Mouse (Mus musculus) left cerebral cortex, adult 18-20 months (tissue): ENCODE measurements at regions not wholly inside any gene's neighbourhood (a gene's known extent, or its start where the extent isn't known, plus 50 kb on each side); places are given as distances from the start of the nearest gene placed in this dataset.

Experiments
- DNase-seq, 2 experiments: peaks; one replicate each; pipeline ENCODE4 v3.0.0; 2021 to 2022; ENCODE audit warnings: low spot score in 2 of 2, mixed read lengths in 1 of 2

DNA sequence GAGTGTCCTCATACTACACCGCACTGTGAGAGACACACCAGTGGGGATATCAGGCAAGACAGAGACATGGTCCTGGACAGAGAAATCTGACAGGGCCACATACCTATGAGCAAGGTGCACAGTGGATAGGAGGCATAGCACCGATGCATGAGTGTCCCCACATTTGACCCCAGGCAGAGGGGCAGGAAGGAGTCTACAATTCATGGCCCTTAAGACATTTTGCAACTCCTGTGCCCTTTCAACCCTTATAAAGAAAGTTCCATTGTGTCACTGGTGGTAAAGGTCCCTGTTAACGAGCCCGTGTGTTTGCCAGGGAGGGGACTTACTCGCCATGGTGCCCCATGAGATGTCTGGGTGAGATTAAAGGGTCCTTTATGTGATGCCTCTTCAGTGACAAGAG, 54.3 kb upstream of the Smndc1 start:
- DNase-seq, result no peak

DNA sequence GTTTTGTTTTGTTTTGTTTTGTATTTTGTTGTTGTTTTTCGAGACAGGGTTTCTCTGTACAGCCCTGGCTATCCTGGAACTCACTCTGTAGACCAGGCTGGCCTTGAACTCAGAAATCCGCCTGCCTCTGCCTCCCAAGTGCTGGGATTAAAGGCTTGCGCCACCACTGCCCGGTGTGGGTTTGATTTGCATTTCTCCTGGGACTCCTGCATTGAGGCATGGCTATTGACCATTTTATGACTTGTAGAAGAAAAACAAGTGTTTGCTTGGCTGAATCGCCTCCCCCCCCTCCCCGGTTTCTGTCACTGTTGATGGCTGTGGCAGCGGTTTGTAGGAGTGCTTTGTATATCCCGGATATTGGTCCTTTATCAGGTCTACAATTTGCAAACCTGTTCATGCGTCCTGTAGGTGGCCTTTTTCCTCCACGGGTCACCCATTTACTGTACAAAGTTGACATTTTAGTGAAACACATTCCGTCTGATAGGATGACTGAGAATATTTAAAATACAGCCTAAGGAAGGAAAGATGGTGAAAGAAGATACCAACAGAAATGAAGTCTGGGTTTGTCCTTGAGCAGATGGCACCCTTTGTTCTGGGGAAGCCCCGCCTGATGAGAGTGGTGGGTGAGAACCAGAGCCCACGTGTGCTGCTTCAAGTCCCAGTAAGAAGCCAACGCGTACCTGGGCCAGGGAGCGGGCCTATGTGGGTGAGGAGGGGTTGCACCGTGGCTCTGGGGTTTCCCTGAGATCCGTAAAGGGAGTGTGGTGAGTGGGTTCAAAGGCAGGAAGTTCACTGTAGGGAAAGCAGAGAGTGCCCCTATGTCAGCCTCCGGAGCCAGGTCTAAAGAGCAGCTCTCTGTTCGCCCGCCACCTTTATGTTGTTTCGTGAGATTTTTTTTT, 52.6 kb upstream of the Smndc1 start:
- DNase-seq, result no peak

DNA sequence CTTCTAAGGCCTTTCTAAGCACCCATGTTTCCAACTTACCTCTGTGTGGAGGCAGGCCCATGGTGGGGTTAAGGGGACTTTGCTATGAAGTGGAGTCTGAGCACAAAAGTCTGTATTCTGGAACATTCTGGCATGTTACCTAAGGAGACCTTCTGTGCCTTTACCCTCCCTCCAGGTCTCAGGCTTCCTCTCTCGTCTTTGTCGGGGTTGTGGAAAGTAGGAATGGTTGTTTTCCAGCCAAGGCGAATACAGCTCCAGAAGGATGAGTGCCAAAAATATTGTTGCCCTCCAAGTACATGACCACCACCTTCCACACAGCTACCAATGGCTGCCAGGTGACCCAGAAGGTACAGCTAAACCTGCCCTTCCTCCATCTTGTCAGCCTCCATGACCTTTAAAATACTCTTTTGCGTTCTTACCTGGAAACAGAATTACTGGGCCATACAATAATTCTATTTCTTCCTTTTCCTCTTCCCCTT, 51.8 kb upstream of the Smndc1 start:
- DNase-seq, result no peak

DNA sequence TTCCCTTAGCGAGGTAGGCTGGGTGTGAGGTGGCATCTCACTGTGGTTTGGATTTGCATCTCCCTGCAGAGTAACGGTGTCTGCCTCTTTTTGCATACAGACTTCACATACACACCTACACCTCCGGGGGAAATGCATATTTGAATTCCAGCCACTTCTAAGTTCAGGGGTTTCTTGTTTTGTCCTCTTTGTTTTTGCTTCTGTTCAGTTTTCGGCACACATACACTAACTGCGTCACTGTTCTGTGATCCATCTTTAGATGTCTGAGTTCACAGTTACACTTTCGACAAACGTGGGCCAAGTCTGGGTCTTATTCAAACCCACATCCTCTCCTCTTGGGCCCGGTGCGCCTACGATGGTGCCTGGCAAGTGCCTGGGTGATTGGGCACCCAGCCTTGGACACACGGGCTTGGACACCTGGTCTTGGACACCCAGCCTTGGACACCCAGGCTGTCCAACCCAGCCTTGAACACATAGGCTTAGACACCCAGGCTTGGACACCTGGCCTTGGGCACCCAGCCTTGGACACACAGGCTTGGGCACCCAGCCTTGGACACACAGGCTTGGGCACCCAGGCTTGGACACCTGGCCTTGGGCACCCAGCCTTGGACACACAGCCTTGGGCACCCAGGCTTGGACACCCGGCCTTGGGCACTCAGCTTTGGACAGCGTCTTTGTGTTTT, 51.2 kb upstream of the Smndc1 start:
- DNase-seq, result no peak

DNA sequence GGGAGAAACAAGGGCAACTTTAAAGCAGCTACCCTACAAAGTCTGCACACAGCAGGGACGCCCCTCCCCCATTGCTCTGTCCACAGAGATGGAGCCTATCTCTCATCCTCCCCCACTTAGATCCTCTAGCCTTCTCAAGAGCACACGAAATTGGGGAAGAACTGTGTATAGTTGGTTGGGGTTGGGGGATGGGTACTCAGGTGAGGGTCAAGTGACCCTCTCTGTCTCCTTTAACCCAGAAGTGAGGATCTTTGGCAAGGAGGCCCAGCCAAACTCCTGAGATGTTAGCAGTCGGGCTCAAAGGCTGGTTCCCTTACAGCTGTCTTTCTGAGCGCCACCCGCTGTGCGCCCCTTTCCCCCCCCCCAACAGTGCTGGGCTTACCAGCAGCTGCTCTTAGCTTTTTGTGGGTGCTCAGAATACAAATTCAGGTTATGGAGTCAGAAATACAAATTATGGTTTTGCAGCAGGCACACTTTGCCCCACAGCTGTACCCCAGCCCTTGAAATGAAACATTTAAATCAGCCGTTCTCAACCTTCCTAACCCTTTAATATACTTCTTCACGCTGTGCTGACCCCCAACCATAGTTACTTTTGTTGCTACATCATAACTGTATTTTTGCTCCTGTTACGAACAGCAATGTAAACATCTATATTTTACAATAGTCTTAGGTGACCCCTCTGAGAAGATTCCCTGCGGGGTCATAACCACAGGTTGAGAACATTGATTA, 50.1 kb upstream of the Smndc1 start:
- no peak for DNase-seq
